Mouse (Mus musculus) MEL (cell line): ENCODE measurements around the gene Med12l.

Experiments used
- CTCF ChIP-seq, 3 experiments: IDR thresholded peaks in 2 of 3; conservative IDR thresholded peaks in 1 of 3; 2 replicates each; pipeline ENCODE4 v1.5.1; 2011 to 2012; ENCODE audit warnings: low read length in 3 of 3, low read depth in 2 of 3, mild to moderate bottlenecking in 2 of 3, improper control_type of control experiment in 1 of 3, inconsistent platforms in 1 of 3, mixed read lengths in 1 of 3, moderate library complexity in 1 of 3; ENCODE audit not compliant: control insufficient read depth in 1 of 3, insufficient read depth in 1 of 3, poor library complexity in 1 of 3, severe bottlenecking in 1 of 3
- EP300 ChIP-seq, 2 experiments: IDR thresholded peaks; 2 replicates each; pipeline ENCODE4 v1.6.1; 2011; ENCODE audit warnings: improper control_type of control experiment in 2 of 2, low read length in 2 of 2, low read depth in 1 of 2, mild to moderate bottlenecking in 1 of 2
- MXI1 ChIP-seq: IDR thresholded peaks from 2 replicates; pipeline ENCODE4 v1.6.1; 2011; ENCODE audit warnings: mild to moderate bottlenecking, low read depth, low read length, improper control_type of control experiment
- MYC ChIP-seq: IDR thresholded peaks from 2 replicates; pipeline ENCODE4 v1.6.1; 2011; ENCODE audit warnings: low read depth, mild to moderate bottlenecking, low read length, improper control_type of control experiment, moderate library complexity
- POLR2A ChIP-seq, 2 experiments: IDR thresholded peaks; 2 replicates each; pipeline ENCODE4 v1.6.1; 2011 to 2012; ENCODE audit warnings: low read length in 2 of 2, mild to moderate bottlenecking in 2 of 2, control low read depth in 1 of 2, improper control_type of control experiment in 1 of 2, low read depth in 1 of 2, moderate library complexity in 1 of 2; ENCODE audit not compliant: control insufficient read depth in 1 of 2, insufficient read depth in 1 of 2, poor library complexity in 1 of 2
- POLR2AphosphoS2 ChIP-seq: IDR thresholded peaks from 2 replicates; pipeline ENCODE4 v1.6.1; 2011; ENCODE audit warnings: low read length, improper control_type of control experiment
- RAD21 ChIP-seq: IDR thresholded peaks from 2 replicates; pipeline ENCODE4 v1.6.1; 2011; ENCODE audit warnings: mild to moderate bottlenecking, low read depth, low read length, improper control_type of control experiment
- TCF12 ChIP-seq: IDR thresholded peaks from 2 replicates; pipeline ENCODE4 v1.6.1; 2014; ENCODE audit warnings: low read depth, mild to moderate bottlenecking, inconsistent platforms, low read length, improper control_type of control experiment, moderate library complexity
- UBTF ChIP-seq: IDR thresholded peaks from 2 replicates; pipeline ENCODE4 v1.6.1; 2012; ENCODE audit warnings: low read depth, mild to moderate bottlenecking, inconsistent platforms, low read length, improper control_type of control experiment, moderate library complexity, borderline replicate concordance; ENCODE audit not compliant: insufficient read depth
- USF1 ChIP-seq: IDR thresholded peaks from 2 replicates; pipeline ENCODE4 v1.6.1; 2014; ENCODE audit warnings: low read depth, mild to moderate bottlenecking, inconsistent platforms, low read length, improper control_type of control experiment, moderate library complexity
- ZC3H11A ChIP-seq: IDR thresholded peaks from 2 replicates; pipeline ENCODE4 v1.6.1; 2012; ENCODE audit warnings: low read depth, mild to moderate bottlenecking, inconsistent platforms, low read length, improper control_type of control experiment
- ZMIZ1 ChIP-seq: IDR thresholded peaks from 2 replicates; pipeline ENCODE4 v1.6.1; 2012; ENCODE audit warnings: low read depth, mild to moderate bottlenecking, inconsistent platforms, low read length, improper control_type of control experiment, moderate library complexity
- ZNF384 ChIP-seq: IDR thresholded peaks from 2 replicates; pipeline ENCODE4 v1.6.1; 2012; ENCODE audit warnings: low read depth, mild to moderate bottlenecking, inconsistent platforms, low read length, improper control_type of control experiment

GRCm38 (mm10) chr3:59217211-59217610, 211.6 kb downstream of the Med12l start:
- TF ChIP-seq CTCF (IDR thresholded peaks at IDR 0.05 in 2 of 3, conservative IDR thresholded peaks at IDR 0.05 in 1 of 3; ENCODE audit: control insufficient read depth in 1 of 3, insufficient read depth in 1 of 3, low read depth in 2 of 3, low read length in 3 of 3, poor library complexity in 1 of 3, severe bottlenecking in 1 of 3) (no peak), USF1 (no peak), POLR2AphosphoS2 (no peak), UBTF (no peak), RAD21 (no peak), ZMIZ1 (no peak), POLR2A (IDR thresholded peaks at IDR 0.05; ENCODE audit: control insufficient read depth in 1 of 2, insufficient read depth in 1 of 2, low read depth in 1 of 2, low read length in 2 of 2, poor library complexity in 1 of 2) (no peak), MXI1 (no peak), ZC3H11A (no peak), EP300 (IDR thresholded peaks at IDR 0.05; ENCODE audit: low read depth in 1 of 2, low read length in 2 of 2) (no peak), ZNF384 (no peak), MYC (no peak), TCF12 (no peak)
